Mouse (Mus musculus): ENCODE measurements around the gene Gm45062. TPM values are rescaled to one million over a fixed set of nuclear protein-coding genes. Genes with fewer than 3 reads are reported as not detected.

Gene Gm45062
- polyA plus RNA-seq, 1 experiment, result 15.5 TPM

DNA sequence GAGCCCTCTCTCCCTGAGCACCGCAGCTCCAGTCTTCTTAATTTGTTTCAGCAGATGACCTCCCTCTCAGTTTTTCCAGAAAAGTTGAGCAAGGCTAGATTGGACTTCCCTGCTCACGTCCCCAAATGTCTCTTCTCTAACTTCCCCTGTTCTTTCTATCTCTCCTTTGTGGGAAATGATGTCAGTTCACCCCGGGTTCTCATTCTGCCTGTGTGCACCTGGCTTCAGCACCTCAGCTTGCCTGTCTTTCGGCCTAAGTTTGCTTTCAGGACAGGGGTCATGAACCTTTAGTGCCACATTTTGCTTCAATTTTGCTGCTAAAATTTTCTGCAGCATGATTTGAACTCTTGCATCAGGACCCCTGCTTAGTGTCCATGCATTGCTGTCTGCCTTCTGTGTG is 95.6 kb downstream of the Gm45062 start:
- TF ChIP-seq POLR2A (IDR thresholded peaks at IDR 0.05; ENCODE audit: borderline replicate concordance, extremely low read depth, insufficient read depth, insufficient read length, poor library complexity, severe bottlenecking), result no peak
- no peak for TF ChIP-seq CTCF (IDR thresholded peaks at IDR 0.05; ENCODE audit: borderline replicate concordance, extremely low read depth, insufficient read depth, insufficient read length)

DNA sequence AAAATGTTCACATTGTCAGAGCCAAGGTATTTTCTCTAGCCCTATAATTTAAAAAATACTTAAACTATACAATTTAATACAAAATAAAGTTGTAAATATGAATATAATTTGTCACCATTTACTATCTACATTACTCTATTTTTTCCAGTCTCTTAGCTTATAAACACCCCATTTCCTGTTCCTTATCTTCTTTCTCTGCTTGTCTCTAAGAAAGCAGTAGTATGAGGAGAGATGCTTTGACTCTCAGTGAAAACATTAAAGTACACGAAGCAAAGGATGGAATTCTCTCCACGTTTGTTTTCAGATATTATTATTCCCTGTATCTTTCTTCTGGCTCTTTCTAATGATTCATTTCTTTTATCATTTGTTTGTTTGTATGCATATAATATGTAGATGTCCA is 99.0 kb downstream of the Gm45062 start:
- DNase-seq (ENCODE audit: low read depth), result no peak
- no peak for TF ChIP-seq CTCF (IDR thresholded peaks at IDR 0.05; ENCODE audit: borderline replicate concordance, extremely low read depth, insufficient read depth, insufficient read length)
- no peak for TF ChIP-seq POLR2A (IDR thresholded peaks at IDR 0.05; ENCODE audit: borderline replicate concordance, extremely low read depth, insufficient read depth, insufficient read length, poor library complexity, severe bottlenecking)

More for the DNA sequence above, 95.6 kb downstream of the Gm45062 start:
- no peak for DNase-seq (ENCODE audit: low read depth)

GRCm38 (mm10) chr6:8358782-8359181 is 99.5 kb downstream of the Gm45062 start:
- DNase-seq (ENCODE audit: low read depth), result peak; percentile 43
- TF ChIP-seq CTCF (IDR thresholded peaks at IDR 0.05; ENCODE audit: borderline replicate concordance, extremely low read depth, insufficient read depth, insufficient read length) (no peak), POLR2A (IDR thresholded peaks at IDR 0.05; ENCODE audit: borderline replicate concordance, extremely low read depth, insufficient read depth, insufficient read length, poor library complexity, severe bottlenecking) (no peak)

DNA sequence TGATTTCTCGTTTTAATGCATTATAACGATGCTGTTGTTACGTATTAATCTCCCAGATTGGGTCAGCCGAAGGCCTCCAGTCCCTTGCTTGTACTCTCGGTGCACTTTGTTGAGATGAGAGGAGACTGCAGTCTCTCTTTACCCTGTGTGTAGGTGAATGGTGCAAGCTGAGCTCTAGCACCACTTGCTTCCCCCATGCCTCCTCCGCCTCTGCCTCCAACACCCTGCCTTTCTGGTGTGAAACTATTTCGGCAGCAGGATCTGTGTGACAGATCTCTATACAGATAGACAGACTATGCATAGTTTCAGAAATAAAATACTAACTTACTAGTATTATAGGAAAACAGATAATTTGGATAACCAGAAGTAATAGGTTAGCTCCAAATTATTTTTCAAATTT is 101.6 kb downstream of the Gm45062 start:
- DNase-seq (ENCODE audit: low read depth), result no peak
- no peak for TF ChIP-seq POLR2A (IDR thresholded peaks at IDR 0.05; ENCODE audit: borderline replicate concordance, extremely low read depth, insufficient read depth, insufficient read length, poor library complexity, severe bottlenecking)
- TF ChIP-seq CTCF (IDR thresholded peaks at IDR 0.05; ENCODE audit: borderline replicate concordance, extremely low read depth, insufficient read depth, insufficient read length), result no peak

DNA sequence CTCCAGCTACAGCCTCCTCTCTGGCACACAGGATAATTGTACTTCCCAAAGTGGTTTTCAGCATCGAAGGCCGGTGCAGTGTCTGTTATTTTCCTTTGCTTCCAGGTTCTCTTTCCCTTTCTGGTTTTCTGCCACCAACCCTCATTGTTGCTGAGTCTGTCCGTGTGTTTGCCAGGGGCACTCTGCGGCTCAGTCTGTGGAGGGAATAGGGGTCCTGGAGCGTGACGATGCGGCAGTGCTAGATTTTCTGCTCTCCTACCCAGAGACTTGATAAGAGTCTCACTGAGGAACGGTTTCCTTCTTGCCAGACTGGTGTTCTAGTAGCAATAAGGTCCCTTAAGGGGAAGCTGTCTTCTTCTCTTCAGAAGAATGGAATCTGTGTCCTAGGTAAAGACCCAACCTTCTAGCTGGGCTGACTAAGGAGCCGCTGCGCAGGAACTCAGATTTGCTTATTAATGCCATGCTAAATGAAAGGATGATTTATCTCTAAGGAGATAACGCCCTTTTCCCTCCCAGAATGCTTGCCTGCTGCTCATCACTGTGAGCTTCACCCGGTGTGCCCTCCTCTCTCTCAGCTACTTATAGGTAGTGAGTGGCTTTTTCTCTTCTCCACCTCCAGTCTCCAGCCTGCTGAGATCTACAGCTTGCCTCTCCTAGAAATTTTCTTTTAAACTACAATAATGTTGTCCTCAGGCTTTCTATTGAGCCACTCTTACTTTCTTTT is 104.9 kb downstream of the Gm45062 start:
- peak; percentile 38 for DNase-seq (ENCODE audit: low read depth)
- TF ChIP-seq CTCF (IDR thresholded peaks at IDR 0.05; ENCODE audit: borderline replicate concordance, extremely low read depth, insufficient read depth, insufficient read length), result no peak
- no peak for TF ChIP-seq POLR2A (IDR thresholded peaks at IDR 0.05; ENCODE audit: borderline replicate concordance, extremely low read depth, insufficient read depth, insufficient read length, poor library complexity, severe bottlenecking)

- no peak for DNase-seq (ENCODE audit: low read depth)
- TF ChIP-seq CTCF (IDR thresholded peaks at IDR 0.05; ENCODE audit: borderline replicate concordance, extremely low read depth, insufficient read depth, insufficient read length), result no peak
- TF ChIP-seq POLR2A (IDR thresholded peaks at IDR 0.05; ENCODE audit: borderline replicate concordance, extremely low read depth, insufficient read depth, insufficient read length, poor library complexity, severe bottlenecking), result no peak
These were observed 105.5 kb downstream of the Gm45062 start for GRCm38 (mm10) chr6:8364757-8365150.

GRCm38 (mm10) chr6:8367675-8368074 is 108.4 kb downstream of the Gm45062 start:
- TF ChIP-seq POLR2A (IDR thresholded peaks at IDR 0.05; ENCODE audit: borderline replicate concordance, extremely low read depth, insufficient read depth, insufficient read length, poor library complexity, severe bottlenecking) (no peak), CTCF (IDR thresholded peaks at IDR 0.05; ENCODE audit: borderline replicate concordance, extremely low read depth, insufficient read depth, insufficient read length) (no peak)
- DNase-seq (ENCODE audit: low read depth), result no peak

- DNase-seq (ENCODE audit: low read depth), result peak; percentile 87
- TF ChIP-seq CTCF (IDR thresholded peaks at IDR 0.05; ENCODE audit: borderline replicate concordance, extremely low read depth, insufficient read depth, insufficient read length), result no peak
- TF ChIP-seq POLR2A (IDR thresholded peaks at IDR 0.05; ENCODE audit: borderline replicate concordance, extremely low read depth, insufficient read depth, insufficient read length, poor library complexity, severe bottlenecking), result no peak
These were observed 109.1 kb downstream of the Gm45062 start for GRCm38 (mm10) chr6:8368198-8368864.

DNA sequence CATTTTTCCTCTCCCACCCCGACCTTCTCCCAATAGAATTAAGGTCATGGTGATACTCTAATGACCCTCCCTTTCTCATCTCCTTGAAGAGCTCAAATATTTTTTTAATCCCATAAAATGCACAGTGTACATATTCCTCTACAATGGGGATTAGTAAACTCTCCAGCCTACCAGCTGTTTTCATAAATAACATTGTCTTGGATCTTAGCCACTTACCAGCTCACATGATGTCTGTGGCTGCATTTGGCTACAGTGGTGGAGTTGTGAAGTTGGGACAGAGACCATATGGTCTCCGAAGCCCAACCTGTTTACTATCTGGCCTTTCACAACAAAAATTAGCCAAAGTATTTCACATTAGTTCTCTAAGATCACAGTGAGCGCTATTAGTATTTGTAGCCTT is 111.4 kb downstream of the Gm45062 start:
- TF ChIP-seq POLR2A (IDR thresholded peaks at IDR 0.05; ENCODE audit: borderline replicate concordance, extremely low read depth, insufficient read depth, insufficient read length, poor library complexity, severe bottlenecking) (no peak), CTCF (IDR thresholded peaks at IDR 0.05; ENCODE audit: borderline replicate concordance, extremely low read depth, insufficient read depth, insufficient read length) (no peak)
- no peak for DNase-seq (ENCODE audit: low read depth)

GRCm38 (mm10) chr6:8373051-8373450 is 113.8 kb downstream of the Gm45062 start:
- DNase-seq (ENCODE audit: low read depth), result no peak
- TF ChIP-seq CTCF (IDR thresholded peaks at IDR 0.05; ENCODE audit: borderline replicate concordance, extremely low read depth, insufficient read depth, insufficient read length), result no peak
- TF ChIP-seq POLR2A (IDR thresholded peaks at IDR 0.05; ENCODE audit: borderline replicate concordance, extremely low read depth, insufficient read depth, insufficient read length, poor library complexity, severe bottlenecking), result no peak

DNA sequence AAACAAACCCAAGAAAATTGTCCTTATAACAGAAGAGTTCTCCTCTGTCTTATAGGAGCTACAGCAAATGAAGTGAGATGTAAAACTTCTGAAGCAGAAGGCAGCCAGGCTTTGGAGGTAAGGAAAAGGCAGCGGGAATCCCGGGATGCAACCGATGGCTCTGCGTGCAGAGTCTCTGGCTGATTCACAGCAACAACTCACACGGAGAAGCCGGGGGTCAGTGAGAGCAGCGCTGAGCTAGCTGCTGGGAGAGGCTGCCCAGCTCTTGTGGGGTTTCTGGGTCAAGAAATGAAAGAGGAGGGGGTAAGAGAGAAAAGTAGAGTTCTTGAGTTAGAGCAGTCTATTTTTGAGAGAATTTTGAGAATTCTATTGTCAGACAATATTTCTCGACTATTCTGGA is 114.6 kb downstream of the Gm45062 start:
- TF ChIP-seq CTCF (IDR thresholded peaks at IDR 0.05; ENCODE audit: borderline replicate concordance, extremely low read depth, insufficient read depth, insufficient read length), result no peak
- TF ChIP-seq POLR2A (IDR thresholded peaks at IDR 0.05; ENCODE audit: borderline replicate concordance, extremely low read depth, insufficient read depth, insufficient read length, poor library complexity, severe bottlenecking), result no peak
- DNase-seq (ENCODE audit: low read depth), result peak; percentile 42

GRCm38 (mm10) chr6:8374290-8374689 is 115.0 kb downstream of the Gm45062 start:
- peak; percentile 41 for DNase-seq (ENCODE audit: low read depth)
- TF ChIP-seq POLR2A (IDR thresholded peaks at IDR 0.05; ENCODE audit: borderline replicate concordance, extremely low read depth, insufficient read depth, insufficient read length, poor library complexity, severe bottlenecking) (no peak), CTCF (IDR thresholded peaks at IDR 0.05; ENCODE audit: borderline replicate concordance, extremely low read depth, insufficient read depth, insufficient read length) (no peak)

All from brain, embryonic 14.5 days (tissue).